Mouse (Mus musculus) heart, postnatal 14 days (tissue): Measurements from ENCODE around the gene Pawr. TPM values are rescaled to one million over a fixed set of nuclear protein-coding genes. Genes with fewer than 3 reads are reported as not detected.

Experiments
- DNase-seq, 2 experiments: peaks; one replicate each; pipeline ENCODE4 v3.0.0; 2021 to 2022
- intact Hi-C: fragments of 180-260 bp; cut with DNase I; formaldehyde crosslinking; loops from one replicate; pipeline ENCODE4 v1.15.1; 2025
- total RNA-seq, 2 experiments: library from RNA; stranded (reverse); gene quantifications; 2 replicates each; pipeline ENCODE4 v1.2.3; 2021

Gene Pawr
- total RNA-seq, 2 experiments from 2014 or later, result 3.1 to 3.4 TPM

GRCm38 (mm10) chr10:108384153-108384769, 52.3 kb downstream of the Pawr start:
- intact Hi-C loops, result no loop called here

GRCm38 (mm10) chr10:108385480-108385955, 53.6 kb downstream of the Pawr start:
- intact Hi-C loops, result no loop called here
- no peak for DNase-seq

More at GRCm38 (mm10) chr10:108384153-108384769, 52.3 kb downstream of the Pawr start:
- DNase-seq, result no peak

GRCm38 (mm10) chr10:108388410-108388915, 56.5 kb downstream of the Pawr start:
- intact Hi-C loops, result no loop called here
- DNase-seq, result no peak

- no peak for DNase-seq
- intact Hi-C loops, result no loop called here
These were observed 57.4 kb downstream of the Pawr start for GRCm38 (mm10) chr10:108389178-108389926.

- intact Hi-C loops, result no loop called here
- peak in 1 of 2 experiments; percentile 8 for DNase-seq
These were observed 58.0 kb downstream of the Pawr start for GRCm38 (mm10) chr10:108389927-108390287.

GRCm38 (mm10) chr10:108391370-108391902, 59.5 kb downstream of the Pawr start:
- intact Hi-C loops, result no loop called here
- no peak for DNase-seq

GRCm38 (mm10) chr10:108392151-108392550, 60.2 kb downstream of the Pawr start:
- no peak for DNase-seq
- intact Hi-C loops, result no loop called here

- intact Hi-C loops, result no loop called here
- no peak for DNase-seq
These were observed 62.4 kb downstream of the Pawr start for GRCm38 (mm10) chr10:108394306-108394705.

- intact Hi-C loops, result no loop called here
- no peak for DNase-seq
These were observed 63.3 kb downstream of the Pawr start for GRCm38 (mm10) chr10:108395229-108395628.

GRCm38 (mm10) chr10:108395647-108396046, 63.7 kb downstream of the Pawr start:
- no peak for DNase-seq

GRCm38 (mm10) chr10:108402751-108403150, 70.8 kb downstream of the Pawr start:
- intact Hi-C loops, result no loop called here
- DNase-seq, result no peak

More at GRCm38 (mm10) chr10:108395647-108396046, 63.7 kb downstream of the Pawr start:
- intact Hi-C loops, result no loop called here

- no peak for DNase-seq
- intact Hi-C loops, result no loop called here
These were observed 71.5 kb downstream of the Pawr start for GRCm38 (mm10) chr10:108403366-108403865.

- intact Hi-C loops, result no loop called here
- DNase-seq, result no peak
These were observed 72.2 kb downstream of the Pawr start for GRCm38 (mm10) chr10:108404087-108404486.

- no peak for DNase-seq
- intact Hi-C loops, result no loop called here
These were observed 73.2 kb downstream of the Pawr start for GRCm38 (mm10) chr10:108405076-108405475.

GRCm38 (mm10) chr10:108405931-108406330, 74.0 kb downstream of the Pawr start:
- intact Hi-C loops, result no loop called here
- no peak for DNase-seq

GRCm38 (mm10) chr10:108406798-108407754, 75.2 kb downstream of the Pawr start:
- intact Hi-C loops, result no loop called here

GRCm38 (mm10) chr10:108408025-108408424, 76.1 kb downstream of the Pawr start:
- intact Hi-C loops, result no loop called here
- no peak for DNase-seq

More at GRCm38 (mm10) chr10:108406798-108407754, 75.2 kb downstream of the Pawr start:
- DNase-seq, result no peak

GRCm38 (mm10) chr10:108408437-108408836, 76.5 kb downstream of the Pawr start:
- no peak for DNase-seq
- intact Hi-C loops, result no loop called here

GRCm38 (mm10) chr10:108408986-108409385, 77.1 kb downstream of the Pawr start:
- DNase-seq, result no peak
- intact Hi-C loops, result no loop called here

- DNase-seq, result no peak
- intact Hi-C loops, result no loop called here
These were observed 77.6 kb downstream of the Pawr start for GRCm38 (mm10) chr10:108409529-108409928.
